Mouse (Mus musculus) Patski (cell line): Measurements from ENCODE around the gene Tnfsf13. TPM values are rescaled to one million over a fixed set of nuclear protein-coding genes. Genes with fewer than 3 reads are reported as not detected.
"Not testable (repeated sequence)": the region's sequence is repeated elsewhere in the genome, so short reads cannot be mapped to it uniquely, and the experiment has no call there.

Experiments
- ATAC-seq: fragments of 100-300 bp; one replicate; pipeline ENCODE4 v1.8.0; 2021
- CTCF ChIA-PET: fragments of 350-600 bp; sonication (Branson Sonifier 250); formaldehyde crosslinking; loops from one replicate; lab custom pipeline; 2022; ENCODE audit warnings: inconsistent platforms; lab: Charles Lee
- POLR2A ChIA-PET: fragments of 350-600 bp; sonication (Branson Sonifier 250); formaldehyde crosslinking; loops from one replicate; lab custom pipeline; 2022; ENCODE audit warnings: antibody characterized with exemption, inconsistent platforms; lab: Charles Lee
- DNase-seq: peaks from one replicate; pipeline ENCODE4 v3.0.0-alpha.2; 2011; ENCODE audit warnings: low read depth, low spot score
- H3K27me3 ChIP-seq: fragments of 371-371 bp; one replicate; pipeline ENCODE4 v1.5.1; 2021
- CTCF ChIP-seq: fragments of 100-300 bp; IDR thresholded peaks from one replicate; pipeline ENCODE4 v1.5.1; 2021
- in situ Hi-C: fragments of 300-500 bp; cut with MboI; formaldehyde crosslinking; loops from 3 replicates; pipeline ENCODE4 v1.11.1; 2018; ENCODE audit warnings: low pct_unique_long_range_greater_than_20kb, mixed read lengths
- polyA plus RNA-seq: library from polyadenylated mRNA; unstranded; gene quantifications from one replicate; pipeline ENCODE4 v1.2.3, GENCODE M21; 2021

The Tnfsf13 gene
- polyA plus RNA-seq, 1 experiment from 2014 or later, result 5.0 TPM

DNA sequence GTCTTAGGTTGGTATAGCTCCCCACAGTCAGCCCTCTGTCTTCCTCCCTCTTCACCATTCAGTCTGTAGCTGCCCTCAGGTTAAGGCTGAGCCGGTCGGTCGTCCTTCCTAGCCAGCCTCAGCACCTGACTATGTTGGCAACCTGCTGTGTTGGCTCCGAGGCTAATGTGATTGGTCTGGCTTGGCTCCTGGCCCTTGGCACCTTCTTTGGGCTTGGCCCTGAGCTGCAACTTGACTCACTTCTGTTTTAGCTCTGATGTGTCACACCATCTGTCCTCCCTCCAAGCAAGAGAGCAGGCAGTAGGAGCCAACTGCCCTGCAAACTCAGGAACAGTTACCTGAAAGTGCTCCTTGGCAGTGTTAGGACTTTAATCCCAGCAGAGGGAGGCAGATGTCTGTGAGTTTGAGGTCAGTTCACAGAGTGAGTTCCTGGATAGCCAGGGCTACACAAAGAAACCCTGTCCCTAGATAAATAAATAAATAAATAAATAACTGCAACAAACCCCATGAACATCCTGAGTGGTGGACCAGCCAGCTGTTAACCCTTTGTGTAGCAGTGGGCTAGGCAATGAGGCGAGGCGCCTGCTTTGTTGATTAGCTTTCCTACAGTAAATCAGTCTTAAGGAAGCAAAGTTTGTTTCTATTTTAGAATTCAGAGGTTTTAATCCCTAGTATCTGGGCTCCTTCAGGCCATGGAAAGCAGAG lies 21.3 kb upstream of the Tnfsf13 start:
- no peak for TF ChIP-seq CTCF
- CTCF ChIA-PET, result interaction anchor here (1.0 to 1.3 kb wide), 3 partner anchors 11 to 25 kb away, joined by 3 to 5 read pairs (median 4); partner anchors contain the start of gene Senp3
- peak; percentile 21 for ATAC-seq
- POLR2A ChIA-PET, result interaction anchor here (0.6 to 1.3 kb wide), 2 partner anchors 13 to 70 kb away, joined by 7 to 8 read pairs; no protein-coding TSS in a partner anchor
- H3K27me3 ChIP-seq, result no peaks in the 10 kb centered on the region
- no peak for DNase-seq
- in situ Hi-C loops, result no loop called here

DNA sequence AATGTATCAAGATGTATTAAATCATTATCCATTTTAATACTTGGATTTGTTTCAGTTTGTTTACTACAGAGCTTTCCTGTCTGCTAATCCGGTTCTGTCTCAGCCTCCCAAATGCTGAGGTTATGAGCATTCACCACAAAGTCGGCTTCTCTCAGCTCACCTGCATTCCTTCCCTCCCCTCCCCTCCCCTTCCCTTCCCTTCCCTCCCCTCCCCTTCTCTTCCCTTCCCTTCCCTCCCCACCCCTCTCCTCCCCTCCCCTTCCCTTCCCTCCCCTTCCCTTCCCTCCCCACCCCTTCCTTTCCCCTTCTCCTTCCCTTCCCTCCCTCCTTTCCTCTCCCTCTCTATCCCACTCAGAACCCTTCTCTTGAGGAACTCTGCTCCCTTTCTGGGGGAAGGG lies 19.0 kb upstream of the Tnfsf13 start:
- CTCF ChIA-PET, result interaction anchor here (1.2 to 1.5 kb wide), 3 partner anchors 10 to 23 kb away, joined by 3 to 4 read pairs (median 3); partner anchors contain the start of gene Senp3
- POLR2A ChIA-PET, result no interaction called here
- no peak for ATAC-seq

DNA sequence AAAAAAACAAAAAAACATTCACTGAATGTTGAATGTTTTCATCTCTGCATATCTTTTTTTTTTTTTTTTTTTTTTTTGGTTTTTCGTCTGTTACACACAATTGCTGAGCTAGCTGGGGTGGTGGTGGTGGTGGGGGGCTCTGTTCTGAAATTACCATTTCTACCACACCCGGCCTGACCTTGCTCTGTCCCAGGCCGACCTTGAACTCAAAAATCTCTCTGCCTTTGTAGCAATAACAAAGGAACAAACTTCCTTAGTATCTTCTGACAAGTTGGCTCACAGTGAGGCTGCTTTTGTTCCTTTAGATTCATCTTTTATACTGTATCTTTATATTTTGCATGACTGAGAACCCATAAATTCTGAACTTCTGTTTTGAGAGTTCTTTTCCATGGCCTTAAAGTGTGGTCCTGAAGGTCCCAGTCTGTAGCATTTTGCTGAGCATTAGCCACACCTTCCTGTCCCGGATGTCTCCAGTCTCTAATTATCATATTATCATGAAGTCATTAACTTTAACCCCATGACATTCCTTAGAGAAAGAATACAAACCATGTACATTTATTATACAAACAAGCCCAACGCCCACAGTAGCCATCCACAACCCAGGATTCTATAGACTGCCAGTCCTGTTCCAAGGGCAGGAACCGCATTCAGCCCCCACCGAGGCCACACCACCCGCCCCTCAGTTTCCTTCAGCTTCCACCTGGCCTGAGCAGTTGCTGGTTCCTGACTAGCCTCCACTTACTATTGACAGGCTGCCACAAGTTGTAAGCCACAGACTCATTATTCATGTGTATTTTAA lies 18.4 kb upstream of the Tnfsf13 start:
- no peak for DNase-seq
- POLR2A ChIA-PET, result no interaction called here
- ATAC-seq, result no peak
- in situ Hi-C loops, result no loop called here
- no peak for TF ChIP-seq CTCF
- no peaks in the 10 kb centered on the region for H3K27me3 ChIP-seq
- CTCF ChIA-PET, result interaction anchor here (1.1 to 1.5 kb wide), 2 partner anchors 10 to 13 kb away, joined by 3 read pairs; no protein-coding TSS in a partner anchor

More for the DNA sequence above, 19.0 kb upstream of the Tnfsf13 start:
- TF ChIP-seq CTCF, result no peak
- no peak for DNase-seq
- H3K27me3 ChIP-seq, result no peaks in the 10 kb centered on the region
- in situ Hi-C loops, result no loop called here

DNA sequence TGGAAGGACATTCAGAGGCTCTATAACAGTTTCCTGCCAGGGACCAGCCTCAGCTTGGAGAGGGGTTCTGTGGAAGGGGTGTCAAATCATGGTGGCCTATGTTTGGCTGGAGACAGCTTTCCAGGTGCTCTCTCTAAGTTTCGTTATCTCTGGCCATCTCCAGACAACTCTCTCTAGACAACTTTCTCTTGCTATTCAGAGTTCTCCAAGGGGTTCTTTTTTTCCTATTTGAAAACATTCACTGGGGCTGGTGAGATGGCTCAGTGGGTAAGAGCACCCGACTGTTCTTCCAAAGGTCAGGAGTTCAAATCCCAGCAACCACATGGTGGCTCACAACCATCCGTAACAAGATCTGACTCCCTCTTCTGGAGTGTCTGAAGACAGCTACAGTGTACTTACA lies 17.8 kb upstream of the Tnfsf13 start:
- ATAC-seq, in situ Hi-C loops, DNase-seq, POLR2A ChIA-PET, H3K27me3 ChIP-seq: not testable (repeated sequence)
- CTCF ChIA-PET, result interaction anchor here (1.1 kb wide), 1 partner anchor 14 kb away, joined by 3 read pairs; no protein-coding TSS in a partner anchor

DNA sequence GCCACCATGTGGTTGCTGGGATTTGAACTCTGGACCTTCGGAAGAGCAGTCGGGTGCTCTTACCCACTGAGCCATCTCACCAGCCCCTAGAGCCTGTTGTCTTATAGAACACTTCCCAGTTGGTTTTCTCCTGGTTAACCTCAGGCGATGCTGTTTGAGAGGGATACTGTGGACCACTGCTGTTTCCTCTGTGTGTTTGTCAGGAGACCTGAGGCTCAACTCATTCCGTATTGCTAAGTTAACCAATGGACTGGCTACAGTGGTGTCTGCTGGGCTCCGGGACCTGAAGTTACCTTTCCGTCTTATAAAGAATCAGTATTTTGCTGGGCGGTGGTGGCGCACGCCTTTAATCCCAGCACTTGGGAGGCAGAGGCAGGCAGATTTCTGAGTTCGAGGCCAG lies 17.3 kb upstream of the Tnfsf13 start:
- POLR2A ChIA-PET, DNase-seq, ATAC-seq, in situ Hi-C loops, CTCF ChIA-PET, H3K27me3 ChIP-seq: not testable (repeated sequence)

DNA sequence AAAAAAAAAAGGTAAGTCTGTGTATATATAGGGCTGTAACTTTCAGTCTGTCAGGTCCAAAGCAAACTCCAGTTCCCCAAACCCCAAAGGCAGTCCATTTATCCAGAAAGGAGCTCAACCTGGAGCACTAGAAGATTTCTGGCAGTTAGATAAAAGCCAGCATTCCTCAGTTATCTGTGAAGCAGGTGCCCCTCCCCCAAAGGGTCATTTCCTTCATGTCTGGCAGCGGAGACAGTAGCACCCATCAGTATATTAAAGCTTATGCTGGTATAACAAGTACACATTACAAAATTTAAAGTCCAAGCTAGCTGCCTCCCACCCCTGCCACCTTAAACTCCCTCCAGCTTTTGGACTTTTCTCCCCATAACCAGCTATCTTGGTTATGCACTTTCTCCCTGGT lies 14.0 kb upstream of the Tnfsf13 start:
- POLR2A ChIA-PET, result interaction anchor here (0.7 kb wide), 1 partner anchor 24 kb away, joined by 3 read pairs; no protein-coding TSS in a partner anchor
- CTCF ChIA-PET, result no interaction called here
- DNase-seq (no peak), ATAC-seq (no peak)
- in situ Hi-C loops, result no loop called here
- no peaks in the 10 kb centered on the region for H3K27me3 ChIP-seq
- no peak for TF ChIP-seq CTCF

DNA sequence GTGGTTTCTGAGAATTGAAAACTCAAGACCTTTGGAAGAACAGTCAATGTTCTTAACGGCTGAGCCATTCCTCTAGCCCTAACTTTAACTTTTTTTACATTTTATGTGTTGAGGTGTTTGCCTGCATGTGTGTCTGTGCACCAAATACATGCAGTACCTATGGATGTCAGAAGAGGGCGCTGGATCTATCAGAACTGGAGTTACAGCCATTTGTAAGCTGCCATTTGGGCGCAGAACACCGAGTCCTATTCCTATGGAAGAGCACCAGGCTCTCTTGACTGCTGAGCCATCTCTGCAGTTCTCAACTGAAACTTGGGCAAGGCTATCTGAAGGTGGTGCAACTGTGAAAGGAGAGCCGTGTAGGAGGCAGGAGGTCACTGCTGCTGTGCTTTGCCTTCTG lies 13.0 kb upstream of the Tnfsf13 start:
- no peak for TF ChIP-seq CTCF
- no peaks in the 10 kb centered on the region for H3K27me3 ChIP-seq
- ATAC-seq, result no peak
- in situ Hi-C loops, result no loop called here
- ChIA-PET CTCF (no interaction called here), POLR2A (interaction anchor here (0.5 kb wide), 1 partner anchor 10 kb away, joined by 5 read pairs; no protein-coding TSS in a partner anchor)
- no peak for DNase-seq

DNA sequence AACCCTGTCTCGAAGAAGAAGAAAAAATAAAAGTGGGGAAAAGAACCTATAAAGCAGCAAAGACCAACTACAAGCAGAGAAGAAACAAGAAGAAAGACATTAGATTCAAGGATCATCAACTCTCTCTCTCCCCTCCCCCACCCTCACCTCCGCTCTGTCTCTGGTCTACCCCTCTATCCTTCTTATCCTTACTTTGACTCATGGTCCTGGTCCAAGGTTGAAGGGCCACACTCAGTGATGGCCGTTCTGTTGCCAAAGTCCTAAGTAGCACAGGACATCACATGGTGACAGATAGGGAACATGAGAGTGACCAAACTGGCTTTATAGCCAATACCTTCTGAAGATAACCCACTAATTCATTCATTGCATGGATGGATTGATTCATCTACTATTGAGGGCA lies 11.8 kb upstream of the Tnfsf13 start:
- no peak for TF ChIP-seq CTCF
- in situ Hi-C loops, result no loop called here
- CTCF ChIA-PET, result no interaction called here
- no peaks in the 10 kb centered on the region for H3K27me3 ChIP-seq
- no peak for ATAC-seq
- DNase-seq, result no peak
- POLR2A ChIA-PET, result no interaction called here

DNA sequence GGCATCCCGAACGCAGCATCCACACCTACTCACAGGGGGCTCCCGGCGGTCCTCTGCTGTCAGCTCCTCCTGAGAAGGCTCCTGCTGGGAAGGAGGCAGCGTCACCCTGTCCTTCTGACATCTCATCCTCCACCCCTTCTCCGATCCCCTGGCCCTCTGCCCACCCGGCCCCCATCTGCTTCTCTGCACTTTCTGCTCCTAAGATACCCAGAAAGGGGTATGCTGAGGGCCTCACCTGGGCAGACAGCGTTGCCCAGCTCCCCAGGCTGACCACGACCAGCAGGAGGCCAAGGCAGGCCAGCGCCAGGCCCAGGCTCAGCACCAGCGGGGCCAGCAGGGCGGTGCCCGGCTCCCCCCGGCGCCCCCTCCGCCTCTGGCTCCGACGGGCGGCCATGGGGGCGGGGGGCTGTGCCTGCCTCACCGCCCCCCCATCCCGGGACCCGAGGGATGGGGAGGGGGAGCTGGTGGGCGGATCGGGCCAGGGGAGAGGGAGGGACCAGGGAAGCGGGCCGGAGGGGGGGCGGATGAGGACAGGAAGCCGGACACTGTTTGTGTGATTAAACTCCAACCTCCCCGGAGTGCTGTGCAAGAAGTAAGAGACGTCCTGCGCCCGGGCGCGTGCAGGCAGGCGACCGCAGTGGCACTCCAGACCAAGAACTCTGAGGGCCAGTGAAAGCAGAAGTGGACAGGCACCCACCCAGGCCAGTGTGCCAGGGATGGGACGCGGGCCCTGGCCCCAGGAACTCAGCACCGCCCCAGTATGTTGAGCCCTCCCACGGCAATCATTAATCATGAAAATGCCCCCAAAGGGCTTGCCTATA lies 10.0 kb upstream of the Tnfsf13 start, which contains the start of the genes Tnfsf12 and Tnfsfm13:
TSS of gene Tnfsf12 (minus strand) at position 489 of the 821 bp plus-strand sequence.
TSS of gene Tnfsfm13 (minus strand) at position 738 of the 821 bp plus-strand sequence.
- ATAC-seq, result peak; percentile 46
- TF ChIP-seq CTCF, result no peak
- DNase-seq, result no peak
- in situ Hi-C loops, result no loop called here
- H3K27me3 ChIP-seq, result no peaks in the 10 kb centered on the region
- ChIA-PET CTCF (no interaction called here), POLR2A (interaction anchor here (1.2 kb wide), 1 partner anchor 62 kb away, joined by 3 read pairs; no protein-coding TSS in a partner anchor)

DNA sequence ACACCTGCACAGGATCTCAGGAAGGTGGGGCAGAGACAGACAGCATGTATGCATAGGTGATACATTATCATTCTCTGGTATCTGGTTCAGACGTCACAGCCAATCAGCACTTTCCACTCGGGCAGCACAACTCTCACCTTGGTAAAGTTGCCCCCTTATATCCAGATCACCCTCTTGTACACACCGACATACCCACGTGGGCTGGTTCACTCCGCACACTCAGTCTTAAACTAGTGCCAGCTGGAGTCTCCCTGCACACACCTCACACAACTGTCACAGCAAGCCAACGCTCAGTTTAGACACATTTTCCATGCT lies 9.4 kb upstream of the Tnfsf13 start:
- no peak for ATAC-seq
- CTCF ChIA-PET, result no interaction called here
- TF ChIP-seq CTCF, result no peak
- in situ Hi-C loops, result no loop called here
- H3K27me3 ChIP-seq, result no peaks in the 10 kb centered on the region
- DNase-seq, result no peak
- POLR2A ChIA-PET, result interaction anchor here (1.2 kb wide), 1 partner anchor 62 kb away, joined by 3 read pairs; no protein-coding TSS in a partner anchor
